Mouse (Mus musculus): ENCODE results near the gene Zfp973. TPM values are rescaled to one million over a fixed set of nuclear protein-coding genes. Genes with fewer than 3 reads are reported as not detected.
A peak's percentile ranks its signal among the peaks of the same experiment; 100 is the strongest.
"Not testable (repeated sequence)": the region's sequence is repeated elsewhere in the genome, so short reads cannot be mapped to it uniquely, and the experiment has no call there.

Zfp973 gene
- total RNA-seq (2021) = 10 to 100 TPM; 12.7 to 13.5 TPM
- long read RNA-seq, experiment 1, partial matches to known transcripts = 0 of 5 reads
- long read RNA-seq, experiment 1, other reads (novel, unspliced or antisense) = 2 of 5 reads
- long read RNA-seq, experiment 2, partial matches to known transcripts = 0 of 3 reads
- long read RNA-seq, experiment 2, other reads (novel, unspliced or antisense) = 2 of 3 reads

DNA sequence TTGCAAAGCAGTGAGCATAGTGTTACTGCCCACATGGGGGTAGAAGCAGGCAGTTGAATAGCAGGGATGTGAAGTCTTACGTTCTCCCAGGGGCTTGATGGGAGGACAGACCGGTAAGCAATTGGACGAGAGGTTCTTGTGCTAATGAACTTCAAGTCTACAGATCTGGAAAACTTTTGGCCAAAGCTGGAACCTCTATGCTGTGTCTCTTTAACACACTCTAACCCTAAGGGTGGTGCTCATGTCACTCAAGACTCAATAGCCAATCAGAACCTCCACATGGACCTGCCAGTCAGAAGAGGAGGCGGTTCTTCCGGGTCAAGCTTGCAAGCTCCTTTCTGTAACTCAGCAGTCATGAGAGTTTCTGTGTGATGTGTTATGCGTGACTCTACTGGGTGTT, at the start of gene Zfp973:
Gene Zfp973 (plus strand): TSS at position 301 of the 400 bp plus-strand sequence.
- DNase-seq; intact Hi-C loops (cut with DNase I): not testable (repeated sequence)

DNA sequence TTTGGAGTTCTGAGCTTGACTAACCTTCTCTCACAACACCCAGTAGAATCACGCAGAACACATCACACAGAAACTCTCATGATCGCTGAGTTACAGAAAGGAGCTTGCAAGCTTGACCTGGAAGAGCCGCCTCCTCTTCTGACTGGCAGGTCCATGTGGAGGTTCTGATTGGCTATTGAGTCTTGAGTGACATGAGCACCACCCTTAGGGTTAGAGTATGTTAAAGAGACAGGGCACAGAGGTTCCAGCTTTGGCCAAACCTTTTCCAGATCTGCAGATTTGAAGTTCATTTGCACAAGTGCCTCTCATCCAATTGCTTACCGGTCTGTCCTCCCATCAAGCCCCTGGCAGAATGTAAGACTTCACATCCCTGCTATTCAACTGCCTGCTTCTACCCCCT, 34.1 kb upstream of the Zfp973 start, which contains the start of gene Gm14308:
Gene Gm14308 (minus strand): TSS at position 101 of the 400 bp plus-strand sequence.
- intact Hi-C loops (cut with DNase I) = not testable (repeated sequence)

DNA sequence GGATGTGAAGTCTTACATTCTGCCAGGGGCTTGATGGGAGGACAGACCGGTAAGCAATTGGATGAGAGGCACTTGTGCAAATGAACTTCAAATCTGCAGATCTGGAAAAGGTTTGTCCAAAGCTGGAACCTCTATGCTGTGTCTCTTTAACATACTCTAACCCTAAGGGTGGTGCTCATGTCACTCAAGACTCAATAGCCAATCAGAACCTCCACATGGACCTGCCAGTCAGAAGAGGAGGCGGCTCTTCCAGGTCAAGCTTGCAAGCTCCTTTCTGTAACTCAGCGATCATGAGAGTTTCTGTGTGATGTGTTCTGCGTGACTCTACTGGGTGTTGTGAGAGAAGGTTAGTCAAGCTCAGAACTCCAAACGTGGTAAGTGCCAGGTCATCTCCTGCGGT, 37.7 kb downstream of the Zfp973 start, which contains the start of gene Gm14305:
Gene Gm14305 (plus strand): TSS at position 278 of the 400 bp plus-strand sequence.
- peak; percentile 0 to 4 for DNase-seq
- intact Hi-C loops (cut with DNase I) = not testable (repeated sequence)

More for the DNA sequence above, 34.1 kb upstream of the Zfp973 start, which contains the start of gene Gm14308:
- not testable (repeated sequence) for DNase-seq

Other genes with a start within 250 kb of the Zfp973 start
- 10 to 100 TPM; 18.7 to 19.1 TPM for gene Gm14435, start 246.9 kb upstream of the Zfp973 start, total RNA-seq (2021)
- gene Gm14434, start 183.7 kb upstream of the Zfp973 start, total RNA-seq (2021) = not detected
- gene Zfp967, start 149.5 kb upstream of the Zfp973 start, total RNA-seq (2021) = not detected
- gene Gm14308, start 34.2 kb upstream of the Zfp973 start, total RNA-seq (2021) = 1 to 10 TPM in 1 of 2 experiments, under 1 TPM in 1; 0.93 to 2.6 TPM
- gene Gm14305, start 37.8 kb downstream of the Zfp973 start, total RNA-seq (2021) = 1 to 10 TPM; 6.7 to 7.2 TPM
- gene Gm14295, start 128.1 kb downstream of the Zfp973 start, total RNA-seq (2021) = 1 to 10 TPM; 4.6 to 6.3 TPM
- not detected for gene Gm14408, start 160.6 kb downstream of the Zfp973 start, total RNA-seq (2021)

All from heart, postnatal 14 days (tissue).